Comparison of ENCODE assay signal across 9 mouse cellular contexts in genomic region chr1:53715446-53715845, GRCm38 (mm10). TPM values are rescaled to one million over a fixed set of nuclear protein-coding genes. Genes with fewer than 3 reads are reported as not detected.
DNase-seq lines count a peak whose midpoint lies in the region; ATAC-seq and TF ChIP-seq lines count a peak whose summit lies in the region.
"Had no signal": no experiment of that assay in that cellular context is flagged by ENCODE, and none has a peak within 500 bp of the region (broad histone marks: within the 10 kb centered on the region; RNA-seq: fewer than 3 reads in every experiment).

No protein-coding gene starts in this region.

- no peak overlapping the region for H3K9ac ChIP-seq in forebrain, postnatal 0 days
- no peak overlapping the region for H3K9ac ChIP-seq in liver, postnatal 0 days (replicated peaks)
- H3K9ac ChIP-seq in liver, embryonic 11.5 days (ENCODE audit: low read depth, low read length), result no peak overlapping the region
- H3K9ac ChIP-seq: limb, embryonic 15.5 days had no signal

- H3K36me3 ChIP-seq in forebrain, postnatal 0 days (ENCODE audit: insufficient read depth), result no peaks in the 10 kb centered on the region
- no peaks in the 10 kb centered on the region for H3K36me3 ChIP-seq in forebrain, embryonic 10.5 days (replicated peaks)
- no peaks in the 10 kb centered on the region for H3K36me3 ChIP-seq in liver, postnatal 0 days (replicated peaks; ENCODE audit: insufficient read depth, low read length)
- no peaks in the 10 kb centered on the region for H3K36me3 ChIP-seq in liver, embryonic 11.5 days (ENCODE audit: control insufficient read depth, insufficient read depth, low read length)
- H3K36me3 ChIP-seq: limb, embryonic 15.5 days had no signal

- H3K4me2 ChIP-seq in forebrain, postnatal 0 days (ENCODE audit: low read depth), result no peak overlapping the region
- no peak overlapping the region for H3K4me2 ChIP-seq in liver, postnatal 0 days (ENCODE audit: low read depth, low read length)
- no peak overlapping the region for H3K4me2 ChIP-seq in liver, embryonic 11.5 days
- H3K4me2 ChIP-seq: limb, embryonic 15.5 days had no signal

- no peaks in the 10 kb centered on the region for H3K27me3 ChIP-seq in forebrain, postnatal 0 days (ENCODE audit: insufficient read depth, low read length)
- no peaks in the 10 kb centered on the region for H3K27me3 ChIP-seq in forebrain, embryonic 10.5 days (ENCODE audit: poor library complexity, severe bottlenecking)
- no peaks in the 10 kb centered on the region for H3K27me3 ChIP-seq in liver, postnatal 0 days (ENCODE audit: insufficient read depth, low read length)
- no peaks in the 10 kb centered on the region for H3K27me3 ChIP-seq in liver, embryonic 11.5 days (replicated peaks; ENCODE audit: control insufficient read depth, insufficient read depth, low read length)
- H3K27me3 ChIP-seq: limb, embryonic 15.5 days had no signal

- no peaks in the 10 kb centered on the region for H3K4me1 ChIP-seq in forebrain, postnatal 0 days (ENCODE audit: insufficient read depth)
- no peaks in the 10 kb centered on the region for H3K4me1 ChIP-seq in forebrain, embryonic 10.5 days
- no peaks in the 10 kb centered on the region for H3K4me1 ChIP-seq in liver, postnatal 0 days (ENCODE audit: insufficient read depth)
- H3K4me1 ChIP-seq in liver, embryonic 11.5 days (replicated peaks; ENCODE audit: control insufficient read depth, insufficient read depth, low read length), result no peaks in the 10 kb centered on the region

- TF ChIP-seq CTCF in forebrain, postnatal 0 days (IDR thresholded peaks at IDR 0.05; ENCODE audit: low read depth), result peak; percentile 84
- peak; percentile 82 for TF ChIP-seq CTCF in liver, postnatal 0 days (IDR thresholded peaks at IDR 0.05; ENCODE audit: low read depth)

- no peak overlapping the region for H3K27ac ChIP-seq in forebrain, postnatal 0 days (ENCODE audit: low read depth, low read length)
- H3K27ac ChIP-seq in forebrain, embryonic 10.5 days, result no peak overlapping the region
- H3K27ac ChIP-seq in liver, postnatal 0 days (ENCODE audit: low read depth), result no peak overlapping the region
- H3K27ac ChIP-seq in liver, embryonic 11.5 days (ENCODE audit: low read depth, low read length), result no peak overlapping the region
- H3K27ac ChIP-seq: limb, embryonic 15.5 days had no signal

- ATAC-seq in forebrain, postnatal 0 days, result no peak
- ATAC-seq in liver, postnatal 0 days, result no peak
- no peak for ATAC-seq in liver, embryonic 11.5 days (replicated peaks; ENCODE audit: low FRiP score)

- no peaks in the 10 kb centered on the region for H3K9me3 ChIP-seq in forebrain, postnatal 0 days (ENCODE audit: low read length)
- no peaks in the 10 kb centered on the region for H3K9me3 ChIP-seq in forebrain, embryonic 10.5 days
- H3K9me3 ChIP-seq in liver, postnatal 0 days (ENCODE audit: low read length), result no peaks in the 10 kb centered on the region
- no peaks in the 10 kb centered on the region for H3K9me3 ChIP-seq in liver, embryonic 11.5 days (ENCODE audit: control insufficient read depth, low read length)
- H3K9me3 ChIP-seq: limb, embryonic 15.5 days had no signal

- H3K4me3 ChIP-seq in forebrain, postnatal 0 days (ENCODE audit: low read depth, low read length), result no peak overlapping the region
- H3K4me3 ChIP-seq in forebrain, embryonic 10.5 days, result no peak overlapping the region
- H3K4me3 ChIP-seq in liver, postnatal 0 days (ENCODE audit: low read depth, low read length), result no peak overlapping the region
- no peak overlapping the region for H3K4me3 ChIP-seq in liver, embryonic 11.5 days (ENCODE audit: low read depth, low read length)
- H3K4me3 ChIP-seq: limb, embryonic 15.5 days had no signal

- peak; percentile 78 for DNase-seq in forebrain, postnatal 0 days
- no peak for DNase-seq in forebrain, embryonic 10.5 days (ENCODE audit: extremely low spot score, low spot score)
- no peak for DNase-seq in liver, postnatal 0 days
- no peak for DNase-seq in liver, embryonic 11.5 days (ENCODE audit: low spot score)
- peak; percentile 79 for DNase-seq in R1 (ENCODE audit: low read depth, low spot score)
- DNase-seq in heart, postnatal 4 days, result peak; percentile 9
- DNase-seq in spleen, postnatal 14 days (ENCODE audit: low spot score in 2 of 2), result no peak
- DNase-seq in gastrocnemius, postnatal 14 days, result no peak

- intact Hi-C loops in gastrocnemius, postnatal 14 days (cut with DNase I; ENCODE audit: low total_unique reads), result no loop called here

- TF ChIP-seq EP300 in liver, postnatal 0 days (IDR thresholded peaks at IDR 0.05; ENCODE audit: low read depth), result no peak

- WGBS in forebrain, postnatal 0 days, result 2% methylated on average over 4 of the region's 4 CpGs
- WGBS in forebrain, embryonic 10.5 days, result 5% methylated on average over 4 of the region's 4 CpGs
- 5% methylated on average over 4 of the region's 4 CpGs for WGBS in liver, postnatal 0 days (ENCODE audit: insufficient replicate concordance)
- WGBS in liver, embryonic 11.5 days, result 5% methylated on average over 4 of the region's 4 CpGs

RNA-seq across cellular contexts. Expression of gene Dnah7a, which starts 8.9 kb away (rescaled TPM):
- total RNA-seq in forebrain, postnatal 0 days (2014; rRNA removed), result 3.7 and 9.5 TPM in 2 replicates
- polyA plus RNA-seq in forebrain, postnatal 0 days (2015; fragmentation: Nextera tagmentation; extraction: Ambion mirVana), result 13.2 and 15.0 TPM in 2 replicates
- 8.5 and 9.6 TPM in 2 replicates for polyA plus RNA-seq in forebrain, embryonic 10.5 days (2016; fragmentation: Nextera tagmentation; extraction: Ambion mirVana)
- polyA plus RNA-seq in liver, postnatal 0 days (2015; fragmentation: Nextera tagmentation; extraction: Ambion mirVana), result not detected in 2 replicates
- 0.44 and 0.48 TPM in 2 replicates for polyA plus RNA-seq in liver, embryonic 11.5 days (2014; fragmentation: Nextera tagmentation; extraction: Ambion mirVana)
- under 1 TPM; 0.02 to 0.05 TPM for total RNA-seq in heart, postnatal 4 days (2021)
- not detected for total RNA-seq in gastrocnemius, postnatal 14 days (2021)

Comparison
In these comparisons a context has a peak if more than half of its experiments do, and no peak if none do; other contexts are left out.
1. DNase-seq: peak in forebrain, postnatal 0 days (single experiment), R1 (single experiment) and heart, postnatal 4 days (single experiment); none in forebrain, embryonic 10.5 days (single experiment), liver, postnatal 0 days (single experiment), liver, embryonic 11.5 days (single experiment), spleen, postnatal 14 days (0 of 2) and gastrocnemius, postnatal 14 days (single experiment).